12 mouse cellular contexts compared by ENCODE assay signal in genomic region chr6:42398285-42398684, GRCm38 (mm10). TPM values are rescaled to one million over a fixed set of nuclear protein-coding genes. Genes with fewer than 3 reads are reported as not detected.
"Had no signal": no experiment of that assay in that cellular context is flagged by ENCODE, and none has a peak within 500 bp of the region (broad histone marks: within the 10 kb centered on the region; RNA-seq: fewer than 3 reads in every experiment).

No protein-coding gene starts in this region.

- DNase-seq: kidney, adult 2 months; kidney, postnatal 14 days; left cerebral cortex, postnatal 4 days; lung, adult 18-20 months; midbrain, embryonic 14.5 days; right cerebral cortex, postnatal 14 days; thymus, adult 18-20 months; thymus, postnatal 14 days had no signal

RNA-seq across cellular contexts. Expression of gene Tas2r143, which starts 1.8 kb away (rescaled TPM):
- total RNA-seq: layer of hippocampus, adult 18-20 months; left cerebral cortex, postnatal 10 days; left cerebral cortex, postnatal 4 days had no signal

RNA-seq across cellular contexts. Expression of gene Tas2r135, which starts 6.9 kb away (rescaled TPM):
- total RNA-seq: layer of hippocampus, adult 18-20 months; left cerebral cortex, postnatal 10 days; monocyte, adult 5-6 weeks had no signal

RNA-seq across cellular contexts. Expression of gene Epha1, which starts 25.2 kb away (rescaled TPM):
- total RNA-seq: monocyte, adult 5-6 weeks had no signal

RNA-seq across cellular contexts. Expression of gene Tas2r126, which starts 36.0 kb away (rescaled TPM):
- total RNA-seq: layer of hippocampus, adult 18-20 months; layer of hippocampus, postnatal 10 days; left cerebral cortex, postnatal 10 days; left cerebral cortex, postnatal 4 days; monocyte, adult 5-6 weeks had no signal
